Mouse (Mus musculus) kidney, adult 2 months (tissue): ENCODE measurements at regions not wholly inside any gene's neighbourhood (a gene's known extent, or its start where the extent isn't known, plus 50 kb on each side); places are given as distances from the start of the nearest gene placed in this dataset.

ENCODE experiments used
- DNase-seq: peaks from one replicate; pipeline ENCODE4 v3.0.0; 2021
- H3K27ac ChIP-seq: fragments of 200-500 bp; 2 replicates; pipeline ENCODE4 v1.5.1; 2012; ENCODE audit warnings: low read depth, low read length, control low read depth, inconsistent platforms; ENCODE audit not compliant: insufficient read depth
- H3K27me3 ChIP-seq: fragments of 200-500 bp; replicated peaks from 2 replicates; pipeline ENCODE4 v1.6.1; 2012; ENCODE audit warnings: mild to moderate bottlenecking, moderate library complexity, low read length, inconsistent platforms; ENCODE audit not compliant: control insufficient read depth, insufficient read depth
- H3K36me3 ChIP-seq: fragments of 200-500 bp; 2 replicates; pipeline ENCODE4 v1.6.1; 2012; ENCODE audit warnings: mild to moderate bottlenecking, moderate library complexity, low read length, inconsistent platforms; ENCODE audit not compliant: control insufficient read depth, insufficient read depth
- H3K4me1 ChIP-seq: fragments of 200-500 bp; 2 replicates; pipeline ENCODE4 v1.6.1; 2011; ENCODE audit warnings: low read length; ENCODE audit not compliant: control insufficient read depth, insufficient read depth
- H3K4me3 ChIP-seq: fragments of 200-500 bp; 2 replicates; pipeline ENCODE4 v1.5.1; 2011; ENCODE audit warnings: mild to moderate bottlenecking, low read depth, low read length, control low read depth; ENCODE audit not compliant: insufficient read depth
- CTCF ChIP-seq: fragments of 200-500 bp; conservative IDR thresholded peaks from 2 replicates; pipeline ENCODE4 v1.5.1; 2011; ENCODE audit warnings: low read depth, mild to moderate bottlenecking, control low read depth, low read length, moderate library complexity, mixed read lengths; ENCODE audit not compliant: insufficient read depth, insufficient read length
- POLR2A ChIP-seq: fragments of 200-500 bp; IDR thresholded peaks from one replicate; pipeline ENCODE4 v1.6.1; 2011; ENCODE audit warnings: low read depth, low read length, control low read depth
- WGBS: fragments of 180-500 bp; shearing (Covaris S2); methylation state at CpG from one replicate; pipeline ENCODE4 v1.1.7; 2018; 5-methylcytosine and 5-hydroxymethylcytosine counted together

DNA sequence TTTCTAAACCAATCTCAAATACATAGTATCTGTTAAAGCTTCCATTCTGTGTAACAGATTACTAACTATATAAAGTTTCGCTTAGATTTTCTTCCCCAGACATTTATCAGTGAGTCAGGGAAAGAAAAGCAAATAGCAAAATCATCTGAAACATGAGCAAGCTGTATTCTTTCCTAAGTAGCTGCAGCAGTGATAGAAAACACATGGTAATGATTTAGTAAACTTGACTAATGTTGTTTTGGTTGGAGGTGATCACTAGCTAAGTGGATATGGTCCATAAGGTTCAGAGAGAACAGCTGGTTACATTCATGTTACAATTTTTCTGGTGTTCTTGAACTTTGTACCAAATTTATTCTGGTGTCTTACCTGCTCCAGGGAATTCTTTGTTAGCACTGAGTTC, 393.3 kb downstream of the Phex start:
- TF ChIP-seq CTCF (no peak), POLR2A (no peak)
- Histone ChIP-seq H3K4me1 (no peaks in the 10 kb centered on the region), H3K36me3 (no peaks in the 10 kb centered on the region), H3K4me3 (no peak overlapping the region), H3K27ac (no peak overlapping the region), H3K27me3 (no peaks in the 10 kb centered on the region)
- WGBS, result 11% methylated on average over 1 of the region's 1 CpGs
- DNase-seq, result no peak

DNA sequence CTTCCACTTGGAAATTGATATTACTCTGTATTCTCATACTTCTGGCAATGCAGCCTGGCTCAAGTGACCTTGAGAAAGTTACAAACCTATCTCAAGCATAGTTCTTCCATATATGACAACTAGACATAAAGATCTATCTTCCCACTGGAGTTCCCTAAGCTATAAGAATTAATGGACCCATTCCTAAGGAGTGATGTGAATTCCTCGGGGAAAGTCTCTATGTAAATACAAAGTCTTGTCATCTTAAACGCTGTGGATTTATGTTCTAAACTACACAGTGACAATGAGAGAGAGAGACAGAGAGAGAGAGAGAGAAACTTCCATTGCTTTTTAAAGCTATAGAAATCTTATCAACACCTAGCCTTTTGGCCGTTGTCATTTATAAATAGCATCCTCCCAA, 394.8 kb downstream of the Phex start:
- WGBS, result 21% methylated on average over 3 of the region's 3 CpGs
- no peaks in the 10 kb centered on the region for H3K36me3 ChIP-seq
- no peak overlapping the region for H3K4me3 ChIP-seq
- no peak overlapping the region for H3K27ac ChIP-seq
- H3K4me1 ChIP-seq, result no peaks in the 10 kb centered on the region
- no peak for DNase-seq
- TF ChIP-seq CTCF, result no peak
- TF ChIP-seq POLR2A, result no peak
- no peaks in the 10 kb centered on the region for H3K27me3 ChIP-seq

DNA sequence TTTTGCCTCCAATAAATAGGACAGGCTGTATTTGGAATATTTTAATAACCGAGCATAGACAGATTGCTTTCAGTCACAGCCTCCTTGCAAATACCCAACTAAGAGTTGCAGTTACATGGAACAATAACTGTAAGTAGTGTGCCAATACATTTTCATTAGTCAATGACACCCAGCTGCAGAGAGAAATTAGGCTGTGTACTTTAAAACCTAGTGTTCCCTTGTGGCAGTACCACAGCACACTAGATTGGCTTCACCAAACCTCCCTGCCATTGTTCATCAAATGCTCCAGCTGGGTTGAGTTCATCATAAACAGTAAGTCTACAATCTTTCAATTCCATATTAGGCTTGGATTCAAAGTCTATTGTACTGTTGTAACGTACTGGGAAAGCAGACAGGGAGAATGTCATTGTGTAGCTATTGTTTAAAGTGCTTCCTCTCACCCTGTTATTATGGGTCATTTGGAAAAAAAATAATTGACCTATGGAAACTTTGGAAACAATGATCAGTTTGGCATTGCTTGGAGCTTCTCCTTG, 425.1 kb downstream of the Phex start:
- DNase-seq, result no peak
- no peaks in the 10 kb centered on the region for H3K4me1 ChIP-seq
- H3K36me3 ChIP-seq, result no peaks in the 10 kb centered on the region
- no peaks in the 10 kb centered on the region for H3K27me3 ChIP-seq
- no peak overlapping the region for H3K4me3 ChIP-seq
- WGBS, result 78% methylated on average over 2 of the region's 2 CpGs
- no peak overlapping the region for H3K27ac ChIP-seq
- TF ChIP-seq POLR2A (no peak), CTCF (no peak)

DNA sequence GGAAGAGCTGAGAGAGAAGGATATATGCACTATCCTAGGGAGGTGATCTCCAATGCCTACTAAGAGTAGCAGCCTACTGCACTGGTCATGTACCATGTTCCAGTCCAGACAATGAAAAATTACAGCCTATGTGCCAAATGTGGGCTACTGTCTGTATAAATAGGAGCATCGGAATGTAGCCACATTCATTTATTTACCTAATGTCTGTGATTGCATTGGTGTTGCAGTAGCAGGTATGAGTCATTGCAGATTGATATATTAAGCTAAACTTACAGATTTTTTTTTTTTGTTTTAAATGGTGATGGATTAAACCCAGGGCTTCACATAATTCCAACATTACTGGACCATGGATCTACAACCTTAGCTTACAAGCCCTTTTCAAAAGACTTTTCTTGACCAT, 468.0 kb downstream of the Phex start:
- DNase-seq, result no peak
- Histone ChIP-seq H3K4me3 (no peak overlapping the region), H3K27ac (no peak overlapping the region), H3K36me3 (no peaks in the 10 kb centered on the region), H3K4me1 (no peaks in the 10 kb centered on the region), H3K27me3 (no peaks in the 10 kb centered on the region)
- WGBS, result 92% methylated on average over 1 of the region's 1 CpGs
- TF ChIP-seq POLR2A, result no peak
- no peak for TF ChIP-seq CTCF

DNA sequence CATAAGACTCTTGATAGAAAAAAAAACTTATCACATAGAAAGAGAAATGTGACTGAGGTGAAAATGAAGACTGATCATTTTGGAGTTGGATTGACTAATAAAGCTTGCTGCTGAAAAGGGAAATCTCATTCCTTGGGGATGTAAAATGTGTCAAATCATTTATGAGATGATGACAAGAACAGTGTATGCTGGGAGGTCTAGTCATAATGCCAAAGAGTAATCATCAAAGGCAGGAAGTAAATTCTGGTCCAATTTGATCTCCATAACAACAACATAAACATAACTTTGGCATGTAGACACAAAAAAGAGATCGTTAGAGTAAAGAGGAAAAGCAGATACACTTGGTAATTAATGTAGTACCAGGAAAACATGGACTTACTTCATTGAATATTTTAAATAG, 470.9 kb downstream of the Phex start:
- no peaks in the 10 kb centered on the region for H3K4me1 ChIP-seq
- H3K4me3 ChIP-seq, result no peak overlapping the region
- no peak for TF ChIP-seq CTCF
- no peak for TF ChIP-seq POLR2A
- H3K36me3 ChIP-seq, result no peaks in the 10 kb centered on the region
- no peaks in the 10 kb centered on the region for H3K27me3 ChIP-seq
- DNase-seq, result no peak
- H3K27ac ChIP-seq, result no peak overlapping the region
- 50% methylated on average over 1 of the region's 1 CpGs for WGBS

DNA sequence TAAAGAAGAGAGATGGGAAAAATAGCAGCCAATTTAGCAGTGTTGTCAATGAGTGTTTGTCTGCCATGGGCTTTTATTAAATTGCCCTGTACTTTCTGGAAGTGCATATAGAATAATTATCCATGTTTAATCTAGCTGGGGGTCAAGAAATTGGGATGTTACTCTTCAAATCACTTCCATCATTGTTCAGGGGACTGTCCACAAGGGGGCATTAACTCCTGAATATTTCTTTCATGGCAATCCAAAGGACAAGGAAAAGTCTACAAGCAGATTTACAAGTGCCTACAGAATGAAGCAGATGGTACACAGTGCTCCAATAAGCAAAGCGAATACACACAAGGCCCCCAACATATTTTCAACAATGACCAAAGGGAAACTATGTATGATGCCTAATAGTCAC, 501.7 kb downstream of the Phex start:
- TF ChIP-seq CTCF (no peak), POLR2A (no peak)
- H3K36me3 ChIP-seq, result no peaks in the 10 kb centered on the region
- H3K4me3 ChIP-seq, result no peak overlapping the region
- no peaks in the 10 kb centered on the region for H3K4me1 ChIP-seq
- DNase-seq, result peak; percentile 5
- H3K27me3 ChIP-seq, result no peaks in the 10 kb centered on the region
- WGBS, result 81% methylated on average over 1 of the region's 1 CpGs
- H3K27ac ChIP-seq, result no peak overlapping the region
